Mouse (Mus musculus) testis, adult 2 months (tissue): Measurements from ENCODE around the gene Mfsd5.

Source experiments
- CTCF ChIP-seq: fragments of 200-500 bp; IDR thresholded peaks from 2 replicates; pipeline ENCODE4 v1.5.1; 2012; ENCODE audit warnings: low read depth, mild to moderate bottlenecking, inconsistent platforms, low read length, moderate library complexity; ENCODE audit not compliant: control insufficient read depth, insufficient read depth, insufficient replicate concordance
- POLR2A ChIP-seq: fragments of 200-500 bp; IDR thresholded peaks from 2 replicates; pipeline ENCODE4 v1.6.1; 2012; ENCODE audit warnings: low read depth, mild to moderate bottlenecking, inconsistent platforms, low read length, moderate library complexity; ENCODE audit not compliant: control insufficient read depth

- no peak for TF ChIP-seq POLR2A
- no peak for TF ChIP-seq CTCF
Measured at GRCm38 (mm10) chr15:102242404-102243228, 36.6 kb upstream of the Mfsd5 start.
